Mouse (Mus musculus) cortical plate, adult 2 months (tissue): ENCODE measurements around the gene Sp6.

Source experiments
- CTCF ChIP-seq: fragments of 200-500 bp; IDR thresholded peaks from 2 replicates; pipeline ENCODE4 v1.5.1; 2011; ENCODE audit warnings: mild to moderate bottlenecking, control low read depth, low read length; ENCODE audit not compliant: insufficient read depth; ENCODE audit errors: extremely low read depth
- POLR2A ChIP-seq: fragments of 200-500 bp; IDR thresholded peaks from 2 replicates; pipeline ENCODE4 v1.6.1; 2011; ENCODE audit warnings: mild to moderate bottlenecking, low read length, control low read depth; ENCODE audit not compliant: insufficient read depth; ENCODE audit errors: extremely low read depth

DNA sequence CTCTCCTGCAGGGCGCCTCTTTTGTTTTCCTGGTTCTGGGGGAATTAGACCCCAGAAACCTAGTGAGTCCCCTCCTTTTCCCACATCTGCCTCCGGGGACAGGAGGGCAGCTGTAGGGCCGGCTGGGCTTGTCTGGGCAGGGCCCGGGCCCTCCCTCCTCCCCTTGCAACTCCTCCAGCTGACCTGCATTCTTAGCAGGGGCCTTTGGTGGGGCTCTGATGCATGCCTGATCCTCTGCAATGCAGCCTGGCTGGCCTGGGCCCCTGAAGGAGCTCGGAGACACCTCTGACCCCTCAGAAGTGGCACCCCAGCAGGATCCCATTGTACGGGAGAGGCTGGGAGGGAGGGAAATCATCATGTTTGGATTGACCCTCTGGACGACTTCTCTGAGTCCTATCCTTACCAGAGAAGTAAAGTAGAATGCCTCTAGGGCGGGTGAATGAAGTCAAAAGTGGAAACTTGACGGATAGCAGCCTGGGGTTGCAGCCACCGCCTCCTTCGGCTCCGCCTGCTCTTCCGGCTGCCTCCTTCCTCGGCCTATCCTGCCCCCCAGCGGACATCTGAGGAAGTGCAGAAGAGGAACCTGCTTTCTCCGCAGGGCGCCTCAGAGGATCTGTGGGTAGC, 12.6 kb downstream of the Sp6 start:
- no peak for TF ChIP-seq POLR2A
- peak; percentile 87 for TF ChIP-seq CTCF
